Mouse (Mus musculus): ENCODE results near the gene Scd3. TPM values are rescaled to one million over a fixed set of nuclear protein-coding genes. Genes with fewer than 3 reads are reported as not detected.
"Not testable (repeated sequence)": the region's sequence is repeated elsewhere in the genome, so short reads cannot be mapped to it uniquely, and the experiment has no call there.

Scd3 gene
- polyA plus RNA-seq, 1 experiment from 2014 or later = 0.15 TPM

DNA sequence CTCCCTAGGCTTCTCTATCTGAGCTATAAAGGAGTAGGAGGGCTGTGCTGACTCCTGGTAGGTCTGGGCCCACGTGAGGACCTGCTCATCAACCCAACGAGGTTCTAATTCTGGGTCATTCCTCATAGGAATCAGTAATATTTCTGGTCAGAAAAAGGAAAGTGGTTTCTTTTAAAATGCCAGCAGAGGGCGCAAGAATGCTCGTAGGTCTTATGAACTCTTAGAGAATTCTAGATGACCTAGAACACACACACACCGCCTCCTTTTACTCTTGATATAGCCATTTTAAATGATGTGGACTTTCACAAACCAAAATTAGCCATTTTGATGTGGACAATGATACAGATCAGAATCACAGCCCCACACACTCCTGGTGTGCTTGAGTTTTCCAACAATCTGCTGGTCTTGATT is 42.7 kb downstream of the Scd3 start:
- WGBS = 3% methylated on average over 5 of the region's 5 CpGs
- Histone ChIP-seq H3K9me3 (no peaks in the 10 kb centered on the region), H3K9ac (no peak overlapping the region), H3K4me1 (peaks cover 27% of the 10 kb centered on the region), H3K4me2 (0 out of 2 replicates have a peak overlapping the region, but pooled peaks have one; percentile 20), H3K4me3 (no peak overlapping the region), H3K27me3 (no peaks in the 10 kb centered on the region), H3K36me3 (no peaks in the 10 kb centered on the region), H3K27ac (no peak overlapping the region)
- no peak for ATAC-seq (ENCODE audit: insufficient number of reproducible peaks, low FRiP score, low TSS enrichment, low read depth)

DNA sequence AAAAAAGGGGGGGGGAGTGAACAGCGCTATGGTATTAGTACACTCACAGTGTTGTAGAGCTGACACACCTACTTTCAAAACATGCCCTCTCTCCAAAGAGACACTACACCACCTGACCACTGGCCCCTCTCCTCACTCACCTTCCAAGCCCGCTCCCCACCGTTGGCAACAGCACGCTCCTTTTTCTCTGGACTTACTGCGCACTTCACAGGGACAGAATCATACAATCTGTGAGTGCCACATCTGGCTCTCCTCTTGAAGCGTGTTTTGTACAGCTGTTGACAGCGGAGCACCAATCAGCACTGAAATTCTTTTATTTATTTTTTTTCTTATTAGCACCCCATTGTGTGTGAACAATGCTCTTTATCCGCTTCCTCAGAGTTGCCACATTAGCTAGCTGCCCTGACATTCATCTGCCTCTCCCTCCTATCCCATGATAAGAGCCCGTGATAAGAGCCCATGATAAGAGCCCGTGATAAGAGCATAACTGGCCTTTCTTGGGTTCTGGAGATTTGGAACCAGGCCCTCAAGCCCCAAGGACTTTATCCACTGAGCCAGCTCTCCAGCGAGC is 43.4 kb downstream of the Scd3 start:
- ATAC-seq (ENCODE audit: insufficient number of reproducible peaks, low FRiP score, low TSS enrichment, low read depth) = no peak
- H3K36me3 ChIP-seq = no peaks in the 10 kb centered on the region
- H3K27ac ChIP-seq = no peak overlapping the region
- H3K4me2 ChIP-seq = 0 out of 2 replicates have a peak overlapping the region, but pooled peaks have one; percentile 20
- no peaks in the 10 kb centered on the region for H3K9me3 ChIP-seq
- H3K4me3 ChIP-seq = no peak overlapping the region
- H3K4me1 ChIP-seq = peaks cover 27% of the 10 kb centered on the region
- H3K27me3 ChIP-seq = no peaks in the 10 kb centered on the region
- H3K9ac ChIP-seq = no peak overlapping the region
- 62% methylated on average over 11 of the region's 11 CpGs for WGBS

DNA sequence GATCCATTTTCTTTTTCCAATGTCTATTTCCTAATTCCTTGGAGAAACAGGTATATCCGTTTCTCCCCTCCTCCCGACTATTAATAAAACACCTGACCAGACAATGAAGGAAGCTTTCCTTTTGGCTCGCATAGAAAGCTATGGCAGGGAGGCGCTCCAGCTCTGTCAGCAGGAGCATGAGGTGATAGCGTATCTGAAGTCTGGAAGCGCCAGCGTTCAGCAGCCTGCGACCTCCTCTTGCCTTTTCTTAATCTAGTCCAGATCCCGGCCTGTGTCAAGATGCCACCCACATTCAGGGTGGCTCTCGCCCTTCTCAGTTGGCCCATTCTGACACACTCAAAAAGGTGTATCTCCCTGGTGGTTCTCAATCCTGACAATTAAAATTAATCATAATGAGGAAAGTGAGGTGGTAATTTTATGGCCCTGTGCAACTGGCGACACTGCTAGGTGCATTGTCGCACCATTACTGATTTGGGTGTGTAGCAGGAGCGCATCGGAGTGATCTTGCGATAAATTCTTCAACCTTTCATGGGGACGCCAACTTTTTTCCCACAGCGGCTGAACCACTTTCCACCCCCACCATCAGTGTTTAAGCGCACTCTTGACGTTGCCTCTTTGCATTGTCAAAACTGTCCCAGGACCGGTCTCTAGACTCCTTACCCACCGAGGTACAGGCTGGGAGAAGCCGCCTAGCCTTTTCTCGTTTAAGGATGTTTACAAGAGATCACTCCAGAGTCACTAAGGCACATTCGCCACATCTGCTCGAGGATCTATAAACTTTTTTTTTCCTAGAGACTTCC is 44.4 kb downstream of the Scd3 start:
- WGBS = 2% methylated on average over 25 of the region's 25 CpGs
- peak overlapping the region; percentile 69 for H3K4me2 ChIP-seq
- peak overlapping the region; percentile 44 for H3K4me3 ChIP-seq
- peaks cover 27% of the 10 kb centered on the region for H3K4me1 ChIP-seq
- peak overlapping the region; percentile 93 for H3K27ac ChIP-seq
- ATAC-seq (ENCODE audit: insufficient number of reproducible peaks, low FRiP score, low TSS enrichment, low read depth) = no peak
- no peaks in the 10 kb centered on the region for H3K36me3 ChIP-seq
- H3K9me3 ChIP-seq = no peaks in the 10 kb centered on the region
- peak overlapping the region; percentile 33; the same call in 1 of the 2 replicates for H3K9ac ChIP-seq
- no peaks in the 10 kb centered on the region for H3K27me3 ChIP-seq

DNA sequence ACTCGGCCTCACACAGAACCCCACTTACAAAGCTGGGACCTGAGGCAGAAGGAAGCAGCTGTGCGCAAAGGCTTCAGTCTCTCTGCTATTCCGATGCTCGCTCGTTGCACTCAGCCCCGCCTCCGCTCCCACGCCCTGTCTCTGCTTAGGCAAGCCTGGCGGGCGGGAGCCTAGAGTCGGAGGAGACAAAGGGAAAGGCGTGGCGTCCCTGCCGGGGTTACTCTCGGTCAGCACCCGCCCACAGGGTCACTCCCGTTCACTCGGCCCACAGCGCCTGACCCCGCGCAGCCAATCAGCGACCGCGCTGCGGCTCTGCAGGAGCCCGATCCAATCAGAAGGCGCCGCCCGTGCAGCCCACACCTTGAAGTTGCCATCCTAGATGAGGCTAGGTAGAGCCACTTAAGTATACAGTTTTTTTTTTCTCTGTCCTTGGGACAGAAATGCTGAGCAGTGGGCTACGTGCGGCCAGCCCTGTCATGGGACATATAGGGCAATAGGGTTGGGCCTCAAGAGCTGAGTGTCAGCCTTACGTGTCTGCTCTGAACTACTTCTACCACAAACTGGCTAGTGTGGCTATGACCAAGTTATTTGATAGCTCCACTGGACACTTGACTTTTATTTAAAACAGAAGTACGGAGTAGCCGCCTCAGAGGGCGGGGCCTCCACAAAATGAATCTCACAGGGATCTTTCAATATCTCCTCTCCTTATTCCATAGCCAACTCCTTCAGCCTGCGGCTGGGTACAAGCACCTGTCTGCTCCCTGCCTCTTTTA is 45.2 kb downstream of the Scd3 start:
- no peaks in the 10 kb centered on the region for H3K9me3 ChIP-seq
- H3K4me3 ChIP-seq = peak overlapping the region; percentile 44
- H3K4me2 ChIP-seq = peak overlapping the region; percentile 69
- peaks cover 27% of the 10 kb centered on the region for H3K4me1 ChIP-seq
- H3K27me3 ChIP-seq = no peaks in the 10 kb centered on the region
- H3K36me3 ChIP-seq = no peaks in the 10 kb centered on the region
- ATAC-seq (ENCODE audit: insufficient number of reproducible peaks, low FRiP score, low TSS enrichment, low read depth) = peak; percentile 99
- 2% methylated on average over 36 of the region's 36 CpGs for WGBS
- H3K27ac ChIP-seq = peak overlapping the region; percentile 93
- H3K9ac ChIP-seq = peak overlapping the region; percentile 33; the same call in 1 of the 2 replicates

DNA sequence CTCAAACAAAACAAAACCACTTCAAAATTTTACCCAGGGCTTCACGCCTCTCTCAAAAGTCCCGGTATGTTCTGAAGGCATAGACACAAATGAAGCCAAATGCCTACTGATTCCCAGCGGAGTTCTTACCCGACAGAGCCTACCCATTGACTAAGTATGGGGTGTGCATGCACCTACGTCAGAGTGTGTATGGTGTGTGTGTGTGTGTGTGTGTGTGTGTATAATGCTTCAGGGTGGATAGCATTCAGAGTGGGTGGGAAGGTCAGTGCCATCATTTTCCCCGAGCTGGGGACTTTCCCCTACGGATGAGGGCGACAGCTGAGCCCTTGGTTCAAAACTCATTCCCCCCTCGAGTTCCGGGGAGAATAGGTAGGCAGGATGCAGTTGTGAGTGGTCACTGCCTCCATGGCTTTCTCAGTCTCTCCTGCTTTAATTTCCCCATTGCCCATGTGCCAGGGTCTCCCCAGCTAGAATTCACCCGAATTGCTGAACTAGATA is 45.8 kb downstream of the Scd3 start:
- peak overlapping the region; percentile 93 for H3K27ac ChIP-seq

DNA sequence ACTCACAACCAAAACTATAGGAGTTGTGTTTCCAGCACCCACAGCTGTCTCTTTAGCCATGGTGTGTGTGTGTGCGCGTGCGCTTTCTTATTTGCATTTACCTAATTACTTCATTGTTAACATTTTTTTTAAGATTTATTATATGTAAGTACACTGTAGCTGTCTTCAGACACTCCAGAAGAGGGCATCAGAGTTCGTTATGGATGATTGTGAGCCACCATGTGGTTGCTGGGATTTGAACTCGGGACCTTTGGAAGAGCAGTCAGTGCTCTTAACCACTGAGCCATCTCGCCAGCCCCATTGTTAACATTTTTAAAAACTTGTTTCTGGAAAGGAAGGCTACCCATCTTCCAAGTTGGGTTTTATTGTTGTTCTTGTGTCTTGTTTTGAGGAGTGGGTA is 48.1 kb downstream of the Scd3 start:
- WGBS = 92% methylated on average over 6 of the region's 6 CpGs
- not testable (repeated sequence) for H3K27ac ChIP-seq; H3K9me3 ChIP-seq; H3K4me2 ChIP-seq; H3K4me3 ChIP-seq; H3K27me3 ChIP-seq; H3K9ac ChIP-seq; ATAC-seq (ENCODE audit: insufficient number of reproducible peaks, low FRiP score, low TSS enrichment, low read depth); H3K36me3 ChIP-seq
- H3K4me1 ChIP-seq = peaks cover 24% of the 10 kb centered on the region

More for the DNA sequence above, 45.8 kb downstream of the Scd3 start:
- Histone ChIP-seq H3K9me3 (no peaks in the 10 kb centered on the region), H3K27me3 (no peaks in the 10 kb centered on the region), H3K4me1 (peaks cover 27% of the 10 kb centered on the region), H3K4me3 (no peak overlapping the region), H3K9ac (no peak overlapping the region), H3K4me2 (peak overlapping the region; percentile 69), H3K36me3 (no peaks in the 10 kb centered on the region)
- whole genome bisulfite sequencing = 51% methylated on average over 11 of the region's 11 CpGs
- no peak for ATAC-seq (ENCODE audit: insufficient number of reproducible peaks, low FRiP score, low TSS enrichment, low read depth)

DNA sequence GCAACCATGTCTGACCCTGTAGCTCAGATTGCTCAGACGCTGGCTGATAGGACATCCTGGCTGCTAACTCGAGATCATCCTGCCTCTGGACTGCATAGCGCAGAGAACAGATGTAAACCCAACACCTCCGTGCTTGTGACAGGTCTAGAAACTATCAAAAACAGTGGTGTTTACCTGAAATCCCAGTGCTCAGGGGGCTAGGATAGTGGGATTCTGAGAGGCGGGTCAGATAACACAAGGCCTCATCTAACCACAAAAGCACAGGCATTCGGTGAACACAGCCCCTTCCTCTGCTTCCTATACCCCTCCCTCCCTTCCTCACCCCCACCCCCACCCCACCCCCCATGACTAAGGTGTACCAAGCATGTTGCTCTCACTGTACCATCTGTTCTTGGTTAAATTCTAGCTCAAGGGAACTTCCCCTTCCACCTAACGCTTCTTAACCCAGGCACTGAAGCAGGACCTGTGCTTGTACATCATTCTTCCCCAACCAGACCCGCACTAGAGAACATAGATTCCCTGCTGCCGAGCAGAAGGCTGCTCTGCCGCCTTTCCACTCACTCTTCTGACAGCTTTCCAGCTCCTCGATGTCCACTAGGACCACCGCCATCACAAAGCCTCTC is 49.0 kb downstream of the Scd3 start:
- no peak for ATAC-seq (ENCODE audit: insufficient number of reproducible peaks, low FRiP score, low TSS enrichment, low read depth)
- Histone ChIP-seq H3K9ac (no peak overlapping the region), H3K9me3 (no peaks in the 10 kb centered on the region), H3K4me3 (no peak overlapping the region), H3K27me3 (no peaks in the 10 kb centered on the region), H3K4me1 (peaks cover 15% of the 10 kb centered on the region), H3K36me3 (no peaks in the 10 kb centered on the region), H3K27ac (no peak overlapping the region), H3K4me2 (no peak overlapping the region)
- 54% methylated on average over 12 of the region's 12 CpGs for WGBS

DNA sequence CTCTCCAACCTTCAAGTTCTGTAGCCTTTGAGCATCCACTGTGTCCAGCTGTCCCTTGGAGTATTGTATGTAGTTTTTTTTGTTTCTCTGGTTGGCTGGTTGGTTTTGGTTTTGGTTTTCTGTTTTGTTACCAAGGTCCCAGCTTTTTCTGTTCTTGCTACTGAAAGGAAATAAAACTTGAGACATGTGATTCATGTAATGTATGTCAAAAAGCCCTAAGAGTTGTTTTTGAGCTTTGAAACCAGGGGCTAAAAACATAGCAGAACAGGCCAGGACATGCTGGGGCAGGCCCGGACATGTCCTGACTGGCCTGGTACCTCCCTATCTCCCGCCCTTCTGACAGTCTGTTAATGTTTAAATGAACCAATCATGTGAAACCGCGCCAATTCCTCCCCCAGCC is 51.0 kb downstream of the Scd3 start:
- not testable (repeated sequence) for H3K4me1 ChIP-seq; H3K27me3 ChIP-seq; H3K27ac ChIP-seq; H3K4me2 ChIP-seq; H3K9ac ChIP-seq; H3K9me3 ChIP-seq; H3K4me3 ChIP-seq; H3K36me3 ChIP-seq; ATAC-seq (ENCODE audit: insufficient number of reproducible peaks, low FRiP score, low TSS enrichment, low read depth)
- WGBS = 95% methylated on average over 4 of the region's 4 CpGs

DNA sequence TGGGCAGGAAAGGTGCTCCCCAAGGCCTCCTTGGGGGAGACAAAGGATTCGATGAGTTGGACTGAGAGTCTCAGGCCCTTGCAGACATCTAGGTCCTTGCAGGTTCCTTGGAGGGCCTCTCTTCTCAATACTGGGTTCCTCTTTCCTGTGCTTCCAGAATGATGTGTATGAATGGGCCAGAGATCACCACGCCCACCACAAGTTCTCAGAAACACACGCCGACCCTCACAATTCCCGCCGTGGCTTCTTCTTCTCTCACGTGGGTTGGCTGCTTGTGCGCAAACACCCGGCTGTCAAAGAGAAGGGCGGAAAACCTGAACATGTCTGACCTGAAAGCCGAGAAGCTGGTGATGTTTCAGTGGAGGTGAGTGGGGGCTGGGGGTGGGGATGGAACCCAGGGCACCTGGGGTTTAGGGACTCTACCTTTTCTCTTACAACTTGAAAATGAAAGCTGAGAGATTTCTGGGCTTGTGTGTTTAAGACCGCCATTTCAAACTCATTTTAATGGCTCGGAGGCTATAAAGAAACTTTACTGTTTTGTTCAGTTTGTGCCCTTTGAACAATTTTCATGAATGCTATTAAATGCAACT is 54.4 kb downstream of the Scd3 start:
- Histone ChIP-seq H3K4me3 (no peak overlapping the region), H3K27me3 (no peaks in the 10 kb centered on the region), H3K36me3 (no peaks in the 10 kb centered on the region), H3K27ac (no peak overlapping the region), H3K9me3 (no peaks in the 10 kb centered on the region), H3K4me2 (no peak overlapping the region), H3K9ac (no peak overlapping the region), H3K4me1 (no peaks in the 10 kb centered on the region)
- 72% methylated on average over 13 of the region's 13 CpGs for WGBS
- no peak for ATAC-seq (ENCODE audit: insufficient number of reproducible peaks, low FRiP score, low TSS enrichment, low read depth)

DNA sequence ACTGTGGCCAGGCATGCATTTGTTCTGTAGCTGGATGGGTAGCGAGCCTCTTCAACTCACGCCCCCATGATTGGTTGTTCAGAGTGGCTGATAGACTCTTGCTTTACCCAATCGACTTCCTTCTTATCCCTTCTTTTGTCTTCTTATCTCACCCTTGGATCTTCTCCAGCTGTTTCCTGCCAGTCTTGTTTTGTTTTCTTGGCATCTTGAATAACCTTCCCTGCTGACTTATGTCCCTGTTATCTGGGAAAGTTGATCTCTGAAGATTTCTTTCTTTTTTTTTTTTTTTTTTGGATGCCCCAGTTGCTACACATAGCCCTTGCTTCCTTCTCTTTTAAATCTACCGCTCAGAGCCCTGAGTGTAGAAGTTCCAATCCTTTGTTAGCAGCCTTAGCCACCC is 56.4 kb downstream of the Scd3 start:
- Histone ChIP-seq H3K4me1 (no peaks in the 10 kb centered on the region), H3K9ac (no peak overlapping the region), H3K9me3 (no peaks in the 10 kb centered on the region), H3K4me2 (no peak overlapping the region), H3K27me3 (no peaks in the 10 kb centered on the region), H3K36me3 (no peaks in the 10 kb centered on the region), H3K4me3 (no peak overlapping the region), H3K27ac (no peak overlapping the region)
- WGBS = 91% methylated on average over 4 of the region's 4 CpGs
- ATAC-seq (ENCODE audit: insufficient number of reproducible peaks, low FRiP score, low TSS enrichment, low read depth) = no peak

DNA sequence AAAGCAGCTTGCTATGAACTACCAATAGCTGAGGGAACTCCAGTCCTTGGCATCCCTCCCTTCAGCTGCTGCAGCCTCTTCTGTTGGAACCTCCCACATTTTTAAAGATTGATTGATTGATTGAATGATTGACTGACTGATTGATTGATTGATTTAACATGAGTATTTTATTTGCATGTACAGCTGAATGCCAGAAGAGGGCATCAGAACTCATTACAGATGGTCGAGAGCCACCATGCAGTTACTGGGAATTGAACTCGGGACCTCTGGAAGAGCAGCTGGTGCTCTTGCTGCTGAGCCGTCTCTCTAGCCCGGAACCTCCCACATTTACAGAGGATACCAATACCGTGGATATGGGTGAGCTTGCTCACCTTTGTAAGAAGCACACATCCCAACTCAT is 57.4 kb downstream of the Scd3 start:
- no peaks in the 10 kb centered on the region for H3K36me3 ChIP-seq
- no peak overlapping the region for H3K27ac ChIP-seq
- no peak overlapping the region for H3K4me2 ChIP-seq
- H3K4me3 ChIP-seq = no peak overlapping the region
- no peaks in the 10 kb centered on the region for H3K9me3 ChIP-seq
- 79% methylated on average over 5 of the region's 5 CpGs for WGBS
- H3K9ac ChIP-seq = no peak overlapping the region
- H3K4me1 ChIP-seq = 0 out of 2 replicates have a peak, but pooled peaks cover 2% of the 10 kb centered on the region
- H3K27me3 ChIP-seq = no peaks in the 10 kb centered on the region
- no peak for ATAC-seq (ENCODE audit: insufficient number of reproducible peaks, low FRiP score, low TSS enrichment, low read depth)
